Mouse (Mus musculus) kidney, adult 9 months (tissue): ENCODE measurements around the gene Prmt3.

Source experiments
- DNase-seq: peaks from one replicate; pipeline ENCODE4 v3.0.0; 2022

The Prmt3 gene

DNA sequence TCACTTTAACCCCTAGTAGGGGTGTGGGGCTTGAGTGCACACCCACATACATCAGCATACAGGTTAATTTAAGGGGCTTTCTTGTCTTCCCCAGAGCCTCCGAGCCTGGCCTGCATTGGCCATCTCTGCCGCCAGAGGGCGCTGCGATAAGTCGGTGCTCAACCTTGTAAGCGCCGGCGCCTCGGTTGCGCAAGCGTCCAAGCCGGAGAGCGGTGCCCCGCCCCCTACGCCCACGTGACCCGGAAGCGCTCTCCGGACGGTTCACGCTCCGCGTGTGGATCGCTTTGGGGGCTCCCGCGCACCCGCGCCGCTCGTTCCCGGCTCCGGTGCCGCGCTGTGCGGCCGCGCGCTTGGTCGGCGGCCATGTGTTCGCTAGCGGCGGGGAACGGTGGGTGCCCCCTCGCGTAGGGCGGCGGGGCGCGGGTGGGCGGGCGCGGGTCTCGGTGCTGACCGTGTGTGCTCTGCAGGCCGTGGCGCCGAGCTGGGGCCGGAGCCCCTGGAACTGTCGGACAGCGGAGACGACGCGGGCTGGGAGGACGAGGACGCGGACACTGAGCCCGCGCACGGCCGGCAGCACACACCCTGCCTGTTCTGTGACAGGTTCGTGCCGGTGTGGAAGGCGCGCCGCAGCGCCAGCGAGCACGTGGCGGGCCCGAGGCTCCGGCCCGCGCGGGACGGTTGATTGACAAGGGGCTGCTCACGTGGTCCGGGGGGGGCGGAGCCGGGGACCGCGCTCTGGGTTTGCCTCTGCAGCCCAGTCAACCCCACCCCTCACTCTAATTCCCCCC, at the start of gene Prmt3:
TSS of gene Prmt3 (plus strand) at position 233 of the 788 bp plus-strand sequence.
- peak; percentile 97 for DNase-seq

DNA sequence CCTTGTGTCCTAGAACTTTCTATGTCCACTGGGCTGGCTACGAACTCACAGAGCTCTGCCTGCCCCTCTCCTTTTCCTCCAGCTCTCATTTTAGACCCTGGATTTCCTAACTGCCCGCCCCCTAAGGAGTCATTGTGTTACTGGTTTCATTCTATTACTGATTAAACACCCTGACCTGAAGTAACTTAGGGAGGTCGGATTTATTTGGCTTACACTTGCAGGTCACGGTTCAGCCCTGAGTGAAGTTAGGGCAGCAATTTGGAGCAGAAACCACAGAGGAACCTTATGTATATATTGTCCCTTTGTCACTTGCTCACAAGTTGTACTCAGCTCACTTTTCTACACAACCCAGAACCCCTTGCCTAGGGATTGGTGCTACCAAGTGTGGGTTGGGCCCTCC, 43.8 kb upstream of the Prmt3 start:
- DNase-seq, result peak; percentile 42

DNA sequence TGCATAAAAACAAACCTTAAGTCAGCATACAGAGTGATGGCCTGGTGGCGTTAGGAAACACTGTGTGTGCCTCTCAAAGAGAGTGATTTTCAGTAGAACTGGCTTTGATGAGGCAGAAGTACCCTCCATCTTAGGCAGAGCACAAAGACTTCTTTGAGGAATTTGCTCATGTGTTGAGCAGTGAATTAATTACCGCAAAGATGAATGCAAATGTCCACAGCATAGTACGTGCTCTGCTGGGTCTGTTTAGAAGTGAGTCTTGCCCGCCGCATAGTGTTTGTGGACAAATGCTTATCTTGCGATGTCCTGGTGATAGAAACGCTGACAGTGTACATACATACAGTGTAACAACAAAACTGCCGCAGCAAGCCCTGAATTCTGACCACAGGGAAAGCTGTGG, 38.7 kb upstream of the Prmt3 start:
- no peak for DNase-seq

DNA sequence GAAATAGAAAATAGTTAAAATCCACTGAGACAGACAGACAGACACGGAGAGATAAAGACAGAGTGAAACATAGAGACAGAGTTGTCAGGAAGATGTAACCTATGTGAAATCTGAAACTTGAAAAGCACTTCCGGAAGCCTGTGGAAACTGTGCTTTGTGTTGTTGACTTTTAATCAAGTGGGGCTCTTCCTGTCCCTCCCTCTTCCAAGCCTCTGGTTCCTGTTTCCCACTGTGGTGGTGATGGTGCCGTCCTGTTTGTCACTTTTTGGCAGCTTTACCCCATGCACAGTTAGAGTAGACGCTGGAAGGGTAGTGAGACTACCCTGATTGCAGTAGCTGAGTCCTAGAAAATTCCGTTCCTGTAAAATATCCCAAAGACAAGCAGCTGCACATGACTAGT, 36.7 kb upstream of the Prmt3 start:
- DNase-seq, result no peak

DNA sequence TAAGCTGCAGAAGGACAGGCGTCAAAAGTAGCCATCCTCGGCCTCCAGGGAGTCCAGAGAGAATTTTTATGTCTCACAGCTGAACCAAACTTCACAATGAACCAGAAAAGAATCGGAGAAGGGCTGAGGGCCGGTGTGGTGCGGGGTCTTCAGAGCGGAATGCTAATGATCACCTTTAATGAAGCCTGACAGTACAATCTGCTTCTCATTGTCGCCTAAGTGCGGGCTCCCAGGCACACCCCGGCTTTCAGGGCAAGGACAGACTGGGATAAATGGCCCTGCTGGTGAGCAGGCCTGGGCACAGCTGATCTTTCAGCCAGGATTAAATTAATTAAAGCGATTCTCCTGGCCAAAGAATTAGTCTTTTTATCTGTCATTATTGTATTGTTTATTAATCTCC, 36.2 kb upstream of the Prmt3 start:
- no peak for DNase-seq

DNA sequence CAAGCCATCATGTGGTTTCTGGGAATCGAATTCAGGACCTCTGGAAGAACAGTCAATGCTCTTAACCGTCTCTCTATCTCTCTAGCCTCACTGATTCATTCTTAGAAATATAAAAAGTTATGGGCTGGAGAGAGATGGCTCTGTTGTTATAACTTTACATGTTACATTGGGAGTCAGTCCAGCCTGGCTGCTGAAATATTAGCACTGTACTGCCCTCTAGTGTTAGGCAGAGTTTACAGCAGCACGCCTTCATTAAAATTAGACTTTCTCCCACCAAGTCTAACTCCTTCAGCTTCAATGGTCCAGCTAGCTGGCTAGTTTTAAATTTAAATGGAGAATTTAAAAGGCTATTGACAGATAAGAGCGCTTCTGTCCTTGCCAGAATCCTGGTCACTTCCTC, 27.0 kb upstream of the Prmt3 start:
- DNase-seq, result peak; percentile 51

DNA sequence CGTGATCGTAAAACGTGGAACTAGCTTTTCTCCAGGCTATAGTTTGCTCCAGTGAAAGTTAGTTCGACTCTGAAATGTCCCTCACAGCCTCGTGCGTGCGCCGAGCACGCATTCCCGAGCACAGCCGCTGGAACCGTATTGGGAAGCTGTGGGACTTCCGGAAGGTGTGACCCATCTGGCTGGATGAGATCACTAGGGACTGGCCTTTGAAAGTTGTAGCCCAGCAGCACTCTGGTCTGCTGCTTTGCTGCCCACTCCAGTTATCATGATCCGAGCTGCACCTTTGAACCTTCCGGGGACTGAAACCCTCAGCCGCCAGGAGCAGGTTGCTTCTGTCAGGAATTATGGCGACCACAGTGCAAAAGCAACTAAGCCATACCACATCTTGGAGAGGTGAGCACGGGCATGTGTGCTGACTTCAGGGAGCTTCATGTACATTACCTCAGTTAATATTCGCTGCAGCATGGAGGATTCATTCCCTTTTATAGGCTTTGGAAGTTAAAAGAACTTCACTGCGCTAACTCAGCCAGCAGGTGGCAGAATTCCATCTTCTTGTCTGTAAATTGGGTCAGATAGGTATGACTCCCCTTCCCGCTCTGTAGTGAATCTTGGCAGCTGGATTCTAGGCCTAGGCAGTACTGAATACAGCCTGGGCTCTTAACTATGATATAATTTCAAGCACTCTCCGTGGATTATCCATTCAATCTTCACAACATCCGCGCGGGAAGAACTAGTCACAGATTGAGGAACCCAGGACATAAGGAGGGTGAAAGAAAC, 25.2 kb upstream of the Prmt3 start:
- peak; percentile 55 for DNase-seq

DNA sequence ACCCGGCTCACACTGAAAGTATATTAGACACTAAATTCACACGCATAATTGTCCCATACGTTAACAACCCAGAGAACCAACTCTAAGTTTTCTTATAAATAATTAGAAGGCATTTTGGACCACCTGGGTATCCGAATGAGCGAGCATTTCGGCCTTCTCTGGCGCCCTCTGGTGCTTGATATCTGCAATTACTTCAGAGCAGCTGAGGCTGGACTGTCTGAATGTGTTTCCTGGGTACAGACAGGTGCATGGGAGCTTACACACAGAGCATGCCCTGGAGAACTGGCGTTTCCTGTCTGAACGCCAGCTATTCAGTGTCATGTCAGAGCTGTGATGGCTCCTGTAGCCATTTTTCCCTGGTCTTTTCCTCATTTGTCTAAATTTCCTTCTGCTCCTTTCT, 23.4 kb upstream of the Prmt3 start:
- peak; percentile 62 for DNase-seq

DNA sequence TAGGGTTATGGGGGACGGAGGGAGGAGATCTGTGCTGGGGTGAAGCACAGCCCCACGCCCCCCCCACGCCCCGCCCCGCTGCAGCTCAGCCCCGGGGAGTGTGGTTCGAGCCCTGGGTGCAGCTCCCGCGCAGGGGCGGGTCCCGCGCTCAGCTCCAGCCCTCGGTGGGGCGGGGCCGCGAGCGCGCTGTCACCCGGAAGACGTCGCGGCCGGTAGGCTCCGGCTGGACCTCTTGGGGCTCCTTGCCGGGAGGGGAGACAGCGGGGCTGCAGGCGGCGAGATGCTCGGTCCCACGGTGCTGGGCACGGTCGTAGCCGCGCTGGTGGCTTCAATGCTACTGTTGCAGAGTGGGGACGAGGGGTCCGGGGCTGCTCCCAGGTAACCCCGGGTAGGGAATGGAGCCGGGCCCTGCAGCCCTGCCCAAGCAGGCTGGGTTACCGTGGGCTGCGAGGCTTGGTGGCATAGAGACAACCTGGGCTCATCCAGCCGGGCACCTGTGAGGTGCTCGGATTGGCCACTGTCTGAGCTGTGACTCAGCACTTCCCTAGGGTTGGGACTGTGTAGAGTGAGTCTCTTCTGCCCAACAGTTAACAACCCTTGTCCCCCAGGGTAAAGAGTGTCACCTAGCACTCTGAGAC, 19.1 kb upstream of the Prmt3 start, which contains the start of gene Htatip2:
TSS of gene Htatip2 (plus strand) at position 182 of the 638 bp plus-strand sequence.
- peak; percentile 40 for DNase-seq

DNA sequence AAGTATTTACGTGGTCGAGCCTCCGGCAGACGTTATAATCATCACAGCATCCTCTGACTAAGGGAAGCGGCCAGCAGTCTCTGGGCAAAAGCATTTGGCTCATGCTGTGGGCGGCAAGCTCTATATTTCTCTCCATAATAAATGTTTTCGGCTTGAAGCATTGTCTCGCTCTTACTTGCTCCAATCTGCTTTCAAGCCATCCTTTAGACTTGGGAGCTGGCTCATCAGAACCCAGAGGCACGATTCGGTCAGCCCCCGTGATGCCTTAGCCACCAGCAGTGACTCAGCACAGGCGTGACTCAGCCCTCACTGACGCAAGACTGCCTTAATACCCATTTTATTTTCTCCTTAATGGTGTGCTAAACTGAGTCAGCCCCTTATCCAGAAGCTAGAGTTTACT, 15.5 kb upstream of the Prmt3 start:
- no peak for DNase-seq

DNA sequence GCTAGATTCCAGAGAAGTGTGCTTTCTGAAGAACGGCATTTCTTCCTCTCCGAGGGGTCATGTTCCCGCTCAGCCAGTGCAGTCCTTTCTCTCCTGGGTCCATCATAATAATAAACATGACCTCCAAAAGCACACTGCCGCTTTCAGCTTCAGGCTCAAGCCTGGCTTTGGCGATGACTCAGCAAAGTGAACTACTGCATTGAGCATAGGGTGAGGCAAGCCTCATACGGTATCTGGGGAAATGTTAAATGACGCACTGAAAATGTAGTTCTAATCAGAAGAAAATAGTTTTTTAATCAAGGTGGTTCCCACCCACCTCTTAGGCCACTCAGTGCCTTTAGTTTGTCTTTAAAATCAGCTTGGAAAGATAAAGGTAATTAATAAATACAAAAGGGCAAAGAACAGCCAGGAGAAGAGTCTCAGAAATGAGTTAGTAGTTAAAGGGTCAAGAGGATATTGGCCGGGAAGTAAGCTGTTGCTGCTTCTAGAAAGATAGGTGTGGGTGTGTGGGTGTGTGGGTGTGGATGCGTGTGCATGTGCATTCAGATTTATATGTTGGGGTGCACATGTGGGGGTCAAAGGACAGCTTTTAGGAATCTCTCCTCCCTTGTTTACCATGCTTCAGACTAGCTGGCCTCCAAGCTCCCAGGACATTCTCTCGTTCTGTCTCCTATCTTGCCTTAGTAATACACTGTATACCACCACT, 14.0 kb upstream of the Prmt3 start:
- DNase-seq, result no peak

DNA sequence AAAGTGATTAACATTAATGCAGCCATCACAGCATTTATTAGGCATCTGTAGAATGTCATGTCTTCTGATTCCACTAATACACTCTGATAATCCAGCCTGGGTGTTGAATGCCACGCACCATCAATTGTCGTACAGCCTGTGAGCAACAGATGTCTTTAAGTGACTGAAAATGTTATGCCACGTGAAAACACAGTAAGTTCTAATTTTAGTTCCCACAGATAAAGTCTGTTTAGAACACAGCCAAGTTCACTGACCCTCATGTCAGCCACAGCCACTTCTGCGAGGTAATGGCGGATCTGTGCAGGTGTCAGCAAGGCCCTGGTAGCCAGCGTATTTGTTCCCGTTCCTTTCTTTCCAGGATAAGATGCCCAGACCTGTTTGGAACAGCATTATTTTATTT, 12.0 kb upstream of the Prmt3 start:
- DNase-seq, result no peak

DNA sequence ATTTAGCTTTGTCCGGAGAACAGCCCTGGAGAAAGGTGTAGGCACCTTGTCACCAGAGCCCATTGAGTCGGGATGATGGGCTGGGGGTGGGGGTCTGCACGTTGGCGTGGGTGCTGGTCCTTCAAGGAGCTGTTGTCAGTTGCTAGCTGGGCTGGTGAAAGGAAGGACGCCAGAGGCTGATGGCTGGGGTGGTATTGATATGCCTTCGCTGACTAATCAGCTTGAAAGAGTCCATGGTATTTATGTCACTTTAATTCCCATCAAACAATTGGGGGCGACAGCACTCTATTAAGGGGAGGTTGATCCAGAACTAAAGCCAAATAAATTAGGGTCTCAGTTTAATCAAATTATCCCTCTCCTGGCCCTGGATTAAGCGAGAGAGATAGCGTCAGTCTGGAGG, 9.6 kb upstream of the Prmt3 start:
- no peak for DNase-seq

DNA sequence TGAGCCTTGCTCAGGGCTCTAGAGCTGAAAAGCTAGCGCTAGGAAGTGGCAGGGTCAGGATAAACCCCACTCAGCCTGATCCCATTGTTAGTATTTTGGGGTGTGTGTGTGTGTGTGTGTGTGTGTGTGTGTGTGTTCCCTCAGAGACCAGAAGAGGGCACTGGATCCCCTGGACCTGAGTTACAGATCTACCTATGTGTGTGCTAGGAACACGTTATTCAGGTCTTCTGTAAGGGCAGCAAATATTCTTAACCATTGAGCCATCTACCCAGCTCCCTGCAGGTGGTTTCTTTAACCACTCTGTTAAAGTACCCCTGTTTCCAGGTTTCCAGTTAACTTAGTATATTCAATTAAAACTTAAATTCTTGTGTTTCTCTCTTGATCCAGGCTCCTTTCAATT, 3.8 kb upstream of the Prmt3 start:
- no peak for DNase-seq

DNA sequence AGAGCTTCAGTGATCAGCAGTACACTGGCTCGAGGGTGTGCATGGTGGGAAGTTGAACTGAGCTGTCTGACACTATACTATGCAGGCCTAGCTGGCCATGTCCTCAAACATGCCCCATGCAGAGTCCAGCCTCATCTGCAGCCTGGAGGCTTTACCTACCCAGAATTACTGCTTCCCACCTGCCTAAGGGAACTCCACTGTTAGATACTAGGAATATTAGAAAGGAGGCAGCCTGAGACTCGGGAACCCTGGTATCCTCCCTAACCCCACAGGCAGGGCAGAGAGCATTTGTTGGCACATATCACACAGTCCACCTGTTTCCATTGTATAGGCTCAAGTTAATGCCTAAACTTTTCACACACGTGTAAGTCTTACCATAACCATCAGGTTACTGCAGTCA, 561 bp upstream of the Prmt3 start:
- no peak for DNase-seq

DNA sequence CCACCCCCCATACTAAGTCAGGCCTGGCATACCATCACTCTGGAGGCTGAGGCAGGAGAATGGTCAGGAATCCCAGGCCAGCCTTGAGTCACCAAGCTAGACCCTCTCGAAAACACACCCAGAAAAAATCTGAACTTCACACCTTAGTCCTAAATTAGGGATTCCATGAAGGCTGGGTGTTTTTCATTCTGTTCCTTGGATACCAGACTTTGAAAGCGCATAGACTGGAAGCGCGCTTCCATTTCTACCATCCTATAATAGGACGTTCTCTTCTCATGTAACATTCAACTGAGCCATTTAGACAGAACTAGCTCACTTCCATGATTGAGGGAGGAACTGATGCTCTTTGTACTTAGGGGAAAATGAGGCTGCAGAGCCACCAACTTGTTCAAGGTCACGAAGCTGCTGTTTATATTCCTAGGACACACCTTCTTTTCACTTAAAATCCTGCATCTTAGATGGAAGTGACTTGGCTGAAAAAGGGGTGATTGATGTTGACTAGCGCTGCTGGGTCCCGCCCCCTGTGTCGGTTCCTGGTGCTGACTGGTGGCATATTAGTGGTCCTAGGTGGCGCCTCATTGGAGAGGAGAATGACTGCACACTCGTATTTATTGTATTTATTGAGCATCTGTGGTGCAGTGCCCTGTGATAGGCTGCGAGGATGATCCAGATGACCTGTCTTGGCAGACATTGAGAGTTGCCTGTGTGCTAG, 914 bp downstream of the Prmt3 start:
- DNase-seq, result peak; percentile 26

DNA sequence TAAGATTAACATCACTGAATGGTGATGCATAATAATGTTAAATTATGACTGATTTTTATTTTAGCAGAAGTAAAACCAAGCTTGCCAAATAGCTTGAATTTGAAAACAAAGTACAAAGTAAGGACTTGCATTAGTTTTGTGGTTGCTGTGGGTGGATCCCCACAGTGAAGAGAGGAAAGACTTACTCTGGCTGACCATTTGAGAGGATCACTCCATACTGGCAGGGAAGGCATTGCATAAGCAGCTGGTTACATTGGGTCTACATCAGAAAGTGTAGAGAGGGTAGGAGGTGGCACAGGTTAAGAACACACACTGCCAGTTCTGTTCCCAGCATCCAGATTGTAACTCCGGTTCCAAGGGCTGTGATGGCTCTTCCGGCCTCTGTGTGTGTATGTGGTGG, 4.9 kb downstream of the Prmt3 start:
- no peak for DNase-seq

DNA sequence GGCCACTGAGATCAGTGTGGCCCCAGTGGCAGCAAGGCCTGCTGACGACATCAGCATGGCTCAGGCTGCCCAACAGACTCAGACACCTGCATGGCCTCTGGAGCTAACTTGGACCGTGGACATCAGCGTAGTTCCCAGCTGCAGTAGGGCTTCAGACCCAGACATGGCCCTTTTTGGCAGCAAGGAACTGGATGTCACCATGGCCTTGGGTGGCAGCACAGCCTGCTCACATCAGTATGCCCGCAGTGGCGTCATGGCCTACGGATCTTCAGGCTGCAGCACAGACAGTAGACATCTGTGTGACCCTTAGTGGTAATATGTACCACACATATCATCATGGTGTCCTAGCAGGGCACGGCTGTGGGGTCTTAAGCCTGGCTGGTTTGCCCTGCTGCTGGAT, 7.0 kb downstream of the Prmt3 start:
- DNase-seq, result no peak

DNA sequence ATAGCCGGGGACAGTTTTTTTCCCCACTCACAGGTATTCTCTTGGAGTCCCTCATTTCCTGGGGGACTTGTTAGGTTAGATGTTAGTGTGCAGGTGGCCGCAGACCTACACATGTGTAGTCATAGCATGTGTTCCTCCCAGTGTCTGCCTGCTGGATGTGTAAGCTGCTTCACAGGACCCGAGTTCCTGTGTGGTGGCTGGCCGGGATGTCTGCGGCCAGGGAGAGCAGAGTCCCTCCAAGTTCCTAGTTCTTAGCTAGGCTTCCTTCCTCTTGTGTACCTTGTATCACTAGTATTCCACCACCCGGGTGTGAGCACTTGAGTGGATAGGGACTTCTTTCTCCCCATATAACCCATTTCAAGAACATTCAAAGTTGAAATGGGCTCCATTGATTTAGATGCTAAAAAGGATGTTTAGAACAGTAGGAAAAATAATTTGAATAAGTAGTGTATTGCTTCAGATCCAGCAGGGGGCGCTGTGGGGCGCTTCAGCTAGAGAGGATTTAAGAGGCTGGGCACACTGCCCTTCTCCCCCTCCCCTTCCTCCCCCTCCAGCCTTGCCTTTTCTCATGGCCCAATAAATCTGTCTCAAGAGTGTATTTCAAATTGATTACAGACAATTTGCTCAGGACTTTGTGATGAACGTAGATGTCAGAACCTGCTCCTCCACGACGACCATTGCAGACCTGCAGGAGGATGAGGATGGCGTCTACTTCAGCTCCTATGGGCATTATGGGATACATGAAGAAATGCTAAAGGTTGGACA, 8.7 kb downstream of the Prmt3 start:
- peak; percentile 35 for DNase-seq

DNA sequence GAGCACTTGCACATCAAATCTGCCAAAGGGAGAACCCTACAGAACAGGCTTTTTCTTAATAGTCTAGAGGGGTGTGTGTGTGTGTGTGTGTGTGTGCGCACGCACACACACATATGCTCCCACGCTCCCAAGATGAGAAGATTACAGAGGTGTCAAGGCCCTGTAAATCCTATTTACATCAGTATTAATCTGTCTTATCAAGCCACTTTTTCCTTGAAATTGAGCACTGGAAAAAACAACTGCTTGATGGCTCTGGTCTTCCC, 9.2 kb downstream of the Prmt3 start:
- no peak for DNase-seq

DNA sequence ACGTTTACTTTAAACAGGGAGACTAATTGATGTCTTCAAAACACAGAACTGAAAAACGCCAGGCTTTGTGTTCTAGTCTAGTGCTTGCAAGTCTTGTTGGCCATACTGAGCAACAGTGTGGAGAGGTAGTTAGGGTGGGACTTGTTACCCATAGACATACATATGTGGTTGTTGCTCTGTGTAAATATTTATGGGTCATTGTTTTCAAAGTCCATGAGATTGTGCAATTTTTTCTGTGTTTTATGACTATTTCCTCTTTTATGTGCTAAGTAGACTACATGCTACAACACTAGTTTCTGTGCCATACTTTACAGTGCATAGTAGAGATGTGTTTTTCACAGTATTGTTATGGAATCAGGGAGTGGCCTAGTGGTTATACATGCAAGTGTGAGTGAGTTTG, 16.2 kb downstream of the Prmt3 start:
- no peak for DNase-seq

DNA sequence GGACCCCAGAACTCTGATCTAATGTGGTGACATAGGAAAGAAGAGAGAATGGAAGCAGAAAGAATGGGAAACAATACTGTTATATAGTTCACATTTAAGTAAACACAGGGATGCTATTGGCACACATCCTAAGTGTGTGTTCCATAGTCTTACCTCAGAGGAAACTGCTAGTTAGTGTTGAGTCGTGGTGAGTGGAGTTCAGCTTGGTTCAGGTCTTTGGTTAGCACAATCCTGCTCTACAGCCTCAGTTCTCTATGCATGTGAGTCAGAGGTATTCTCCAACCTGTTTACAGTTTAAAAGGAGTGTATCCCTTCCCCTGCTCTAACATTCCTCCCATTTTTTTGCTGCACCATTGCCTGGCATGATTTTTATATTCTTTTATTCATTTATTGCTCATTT, 19.0 kb downstream of the Prmt3 start:
- DNase-seq, result no peak
